Mouse (Mus musculus) spleen, adult 2 months (tissue): Measurements from ENCODE around the gene Abcc4.

Experiments
- CTCF ChIP-seq: fragments of 200-500 bp; IDR thresholded peaks from 2 replicates; pipeline ENCODE4 v1.5.1; 2011; ENCODE audit warnings: mild to moderate bottlenecking, inconsistent platforms; ENCODE audit not compliant: insufficient read depth, insufficient read length, insufficient replicate concordance; ENCODE audit errors: extremely low read depth
- POLR2A ChIP-seq: fragments of 200-500 bp; IDR thresholded peaks from 2 replicates; pipeline ENCODE4 v1.6.1; 2011; ENCODE audit warnings: low read depth, low read length, inconsistent platforms

DNA sequence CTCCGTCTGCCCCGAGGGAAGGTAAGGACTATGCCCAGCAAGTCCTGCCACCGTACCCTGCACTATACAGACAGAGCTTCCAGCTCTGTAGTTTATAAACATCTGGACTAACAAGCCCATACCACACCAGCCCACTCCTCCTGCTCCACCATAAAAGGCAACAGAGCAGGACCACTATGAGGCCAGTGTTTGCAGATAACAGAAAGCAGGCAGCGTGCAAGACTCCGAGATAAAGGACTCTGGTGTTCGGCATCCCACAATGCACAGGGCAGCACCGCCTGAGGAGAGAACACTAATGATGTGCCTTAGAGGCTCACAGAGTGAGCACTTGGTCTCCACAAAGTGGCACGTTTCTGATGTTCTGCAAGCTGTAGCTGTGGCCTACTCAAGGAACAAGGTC, 63.9 kb downstream of the Abcc4 start:
- TF ChIP-seq POLR2A (no peak), CTCF (no peak)
